Comparison of ENCODE assay signal across 28 mouse cellular contexts in the genomic region with DNA sequence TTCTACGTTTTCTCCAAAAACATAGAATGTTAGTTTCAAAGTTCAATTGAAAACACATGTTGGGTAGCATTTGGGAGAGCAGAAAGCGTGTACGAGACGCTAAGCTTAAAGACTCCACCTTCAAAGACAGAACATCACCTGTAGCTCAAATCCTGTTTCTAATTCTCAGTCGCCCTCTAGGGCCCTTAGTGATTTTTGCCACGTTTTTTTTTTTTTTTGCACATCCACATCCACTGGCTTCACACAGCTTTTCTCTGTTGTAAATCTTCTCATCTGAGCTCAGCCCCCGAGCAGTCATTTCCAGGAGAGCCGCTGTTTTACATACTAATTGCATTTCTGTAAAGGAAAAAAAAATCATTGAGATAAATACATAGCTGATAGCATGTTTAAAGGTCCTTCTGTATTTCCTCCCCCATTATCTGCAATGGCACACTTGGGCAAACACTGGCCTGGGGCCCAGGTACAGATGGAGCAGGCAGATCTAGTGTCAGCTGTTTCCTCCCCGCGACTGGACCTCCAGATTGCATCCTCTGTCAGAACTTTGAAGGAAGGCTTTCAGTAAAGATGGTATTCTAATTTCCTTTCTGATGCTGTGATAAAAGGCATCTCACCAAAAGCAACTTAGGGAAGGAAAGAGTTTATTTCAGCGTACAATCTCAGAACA. TPM values are rescaled to one million over a fixed set of nuclear protein-coding genes. Genes with fewer than 3 reads are reported as not detected.
DNase-seq lines count a peak whose midpoint lies in the region; TF ChIP-seq lines count a peak whose summit lies in the region.
"Had no signal": no experiment of that assay in that cellular context is flagged by ENCODE, and none has a peak within 500 bp of the region (broad histone marks: within the 10 kb centered on the region; RNA-seq: fewer than 3 reads in every experiment).

No protein-coding gene starts in this region.

- H3K4me3 ChIP-seq in layer of hippocampus, adult 2 months, result no peak overlapping the region
- H3K4me3 ChIP-seq: embryonic facial prominence, embryonic 10.5 days; heart, embryonic 13.5 days; hindbrain, embryonic 13.5 days; left cerebral cortex, adult 2 months; limb, embryonic 10.5 days; liver, embryonic 15.5 days; lung, embryonic 15.5 days had no signal

- TF ChIP-seq POLR2A in brain, embryonic 14.5 days (IDR thresholded peaks at IDR 0.05; ENCODE audit: borderline replicate concordance, extremely low read depth, insufficient read depth, insufficient read length, poor library complexity, severe bottlenecking), result no peak

- no peak overlapping the region for H3K27ac ChIP-seq in layer of hippocampus, adult 2 months
- H3K27ac ChIP-seq: embryonic facial prominence, embryonic 10.5 days; heart, embryonic 13.5 days; hindbrain, embryonic 13.5 days; left cerebral cortex, adult 2 months; limb, embryonic 10.5 days; liver, embryonic 15.5 days; lung, embryonic 15.5 days had no signal

- peak; percentile 40 for TF ChIP-seq CTCF in layer of hippocampus, adult 2 months (conservative IDR thresholded peaks at IDR 0.05)
- TF ChIP-seq CTCF in brain, embryonic 14.5 days (IDR thresholded peaks at IDR 0.05; ENCODE audit: borderline replicate concordance, extremely low read depth, insufficient read depth, insufficient read length), result no peak

- DNase-seq in cerebellum, adult 11 months, result peak; percentile 58
- no peak for DNase-seq in cerebellum, postnatal 4 days (ENCODE audit: low spot score in 2 of 2)
- no peak for DNase-seq in layer of hippocampus, adult 2 months (ENCODE audit: low spot score in 2 of 2)
- DNase-seq in layer of hippocampus, postnatal 14 days (ENCODE audit: low spot score in 2 of 2), result no peak
- peak; percentile 49 for DNase-seq in brain, embryonic 14.5 days (ENCODE audit: low read depth)
- peak; percentile 68 to 74 for DNase-seq in cerebellum, postnatal 10 days
- DNase-seq in embryo, embryonic 9.5 days (ENCODE audit: extremely low spot score), result no peak
- no peak for DNase-seq in spleen, postnatal 36 days (ENCODE audit: low spot score in 2 of 2)
- DNase-seq: adrenal gland, postnatal 14 days; gastrocnemius, postnatal 14 days; heart, adult 18-20 months; heart, postnatal 14 days; kidney, adult 18-20 months; kidney, postnatal 4 days; layer of hippocampus, adult 9-11 months; liver; lung, postnatal 4 days; spleen, adult 18-20 months; thymus, postnatal 14 days had no signal

RNA-seq across cellular contexts. Expression of a gene that starts 15.5 kb away (rescaled TPM):
- total RNA-seq in layer of hippocampus, adult 2 months (2021), result 1 to 10 TPM; 3.7 to 3.8 TPM
- 1 to 10 TPM; 5.3 to 7.4 TPM for total RNA-seq in layer of hippocampus, postnatal 14 days (2021)
- polyA plus RNA-seq in brain, embryonic 14.5 days (2012; rRNA removed), result 9.5 and 17.2 TPM in 2 replicates
- total RNA-seq: common myeloid progenitor, adult 5-6 weeks; megakaryocyte-erythroid progenitor cell, adult 5-6 weeks had no signal

Comparison
In these comparisons a context has a peak if more than half of its experiments do, and no peak if none do; other contexts are left out.
1. DNase-seq: peak in cerebellum, adult 11 months (single experiment), brain, embryonic 14.5 days (single experiment) and cerebellum, postnatal 10 days (2 of 2); none in cerebellum, postnatal 4 days (0 of 2), layer of hippocampus, adult 2 months (0 of 2), layer of hippocampus, postnatal 14 days (0 of 2), embryo, embryonic 9.5 days (single experiment) and spleen, postnatal 36 days (0 of 2).